Mouse (Mus musculus) CH12.LX (cell line): Measurements from ENCODE around the gene Dcdc2a. TPM values are rescaled to one million over a fixed set of nuclear protein-coding genes. Genes with fewer than 3 reads are reported as not detected.

Experiments used
- DNase-seq: peaks from one replicate; pipeline ENCODE4 v3.0.0-alpha.2; 2013; ENCODE audit errors: extremely low read depth
- H3K27ac ChIP-seq: 2 replicates; pipeline ENCODE4 v1.5.1; 2012; ENCODE audit warnings: low read depth, mild to moderate bottlenecking, control low read depth, moderate library complexity; ENCODE audit not compliant: insufficient read depth
- H3K27me3 ChIP-seq: replicated peaks from 2 replicates; pipeline ENCODE3; 2012; ENCODE audit warnings: inconsistent platforms
- H3K36me3 ChIP-seq, 2 experiments: replicated peaks in 1 of 2; 2 replicates each; pipeline versions ENCODE3 to v1.6.1; 2012; ENCODE audit warnings: inconsistent platforms in 1 of 2, low read length in 1 of 2, mild to moderate bottlenecking in 1 of 2, mixed read lengths in 1 of 2, moderate library complexity in 1 of 2; ENCODE audit not compliant: control insufficient read depth in 1 of 2, insufficient read depth in 1 of 2
- H3K4me1 ChIP-seq, 2 experiments: 2 replicates each; pipeline ENCODE4 v1.6.1; 2012; ENCODE audit warnings: inconsistent platforms in 1 of 2, moderate library complexity in 1 of 2; ENCODE audit not compliant: insufficient read depth in 2 of 2, control insufficient read depth in 1 of 2
- H3K4me2 ChIP-seq: 2 replicates; pipeline ENCODE4 v1.6.1; 2012; ENCODE audit warnings: low read depth, mild to moderate bottlenecking, control low read depth; ENCODE audit not compliant: poor library complexity, insufficient read depth, severe bottlenecking
- H3K4me3 ChIP-seq, 3 experiments: fragments of 150-350 bp in 1 of 3; sonication (generic) in 1 of 3; replicated peaks in 1 of 3; 2 replicates each; pipeline versions ENCODE3 to v1.5.1; 2011 to 2012; ENCODE audit warnings: low read depth in 2 of 3, low read length in 2 of 3, mild to moderate bottlenecking in 2 of 3, moderate library complexity in 2 of 3, control low read depth in 1 of 3, improper control_type of control experiment in 1 of 3, inconsistent platforms in 1 of 3, mixed read lengths in 1 of 3; ENCODE audit not compliant: poor library complexity in 1 of 3
- H3K79me2 ChIP-seq: replicated peaks from 2 replicates; pipeline ENCODE4 v1.6.1; 2012; ENCODE audit warnings: mild to moderate bottlenecking, moderate library complexity; ENCODE audit not compliant: control insufficient read depth, poor library complexity, insufficient read depth, severe bottlenecking; ENCODE audit errors: extremely low read depth
- H3K9ac ChIP-seq: 2 replicates; pipeline ENCODE4 v1.6.1; 2012; ENCODE audit warnings: low read depth, mild to moderate bottlenecking, control low read depth, moderate library complexity; ENCODE audit not compliant: insufficient read depth
- H3K9me3 ChIP-seq: replicated peaks from 2 replicates; pipeline ENCODE3; 2012; ENCODE audit warnings: low read length, inconsistent platforms, mixed read lengths
- BHLHE40 ChIP-seq: IDR thresholded peaks from 2 replicates; pipeline ENCODE4 v1.6.1; 2011; ENCODE audit warnings: mild to moderate bottlenecking, low read depth, low read length, improper control_type of control experiment
- CTCF ChIP-seq, 2 experiments: IDR thresholded peaks in 1 of 2; conservative IDR thresholded peaks in 1 of 2; 2 replicates each; pipeline ENCODE4 v1.5.1; 2011 to 2012; ENCODE audit warnings: low read depth in 2 of 2, low read length in 2 of 2, improper control_type of control experiment in 1 of 2, inconsistent platforms in 1 of 2, mild to moderate bottlenecking in 1 of 2, moderate library complexity in 1 of 2
- ETS1 ChIP-seq: conservative IDR thresholded peaks from 2 replicates; pipeline ENCODE4 v1.6.1; 2012; ENCODE audit warnings: low read depth, mild to moderate bottlenecking, inconsistent platforms, low read length, improper control_type of control experiment, moderate library complexity
- GABPA ChIP-seq: IDR thresholded peaks from 2 replicates; pipeline ENCODE4 v1.6.1; 2012; ENCODE audit warnings: low read depth, low read length, improper control_type of control experiment, inconsistent platforms; ENCODE audit not compliant: insufficient replicate concordance
- HCFC1 ChIP-seq: IDR thresholded peaks from 2 replicates; pipeline ENCODE4 v1.6.1; 2012; ENCODE audit warnings: low read depth, mild to moderate bottlenecking, inconsistent platforms, low read length, improper control_type of control experiment
- JUN ChIP-seq: IDR thresholded peaks from 2 replicates; pipeline ENCODE4 v1.6.1; 2011; ENCODE audit warnings: low read depth, mild to moderate bottlenecking, low read length, improper control_type of control experiment, moderate library complexity; ENCODE audit not compliant: insufficient read depth
- KAT2A ChIP-seq: IDR thresholded peaks from 2 replicates; pipeline ENCODE4 v1.6.1; 2012; ENCODE audit warnings: low read length, improper control_type of control experiment, inconsistent platforms; ENCODE audit not compliant: insufficient replicate concordance
- MAFK ChIP-seq: IDR thresholded peaks from 2 replicates; pipeline ENCODE4 v1.6.1; 2011; ENCODE audit warnings: low read length, improper control_type of control experiment; ENCODE audit not compliant: insufficient replicate concordance
- MAX ChIP-seq: IDR thresholded peaks from 2 replicates; pipeline ENCODE4 v1.6.1; 2011; ENCODE audit warnings: low read length, improper control_type of control experiment
- MAZ ChIP-seq: IDR thresholded peaks from 2 replicates; pipeline ENCODE4 v1.6.1; 2012; ENCODE audit warnings: low read depth, mild to moderate bottlenecking, inconsistent platforms, low read length, improper control_type of control experiment, moderate library complexity
- MEF2A ChIP-seq: IDR thresholded peaks from 2 replicates; pipeline ENCODE4 v1.6.1; 2014; ENCODE audit warnings: low read depth, mild to moderate bottlenecking, inconsistent platforms, low read length, improper control_type of control experiment, borderline replicate concordance
- MYC ChIP-seq: IDR thresholded peaks from 2 replicates; pipeline ENCODE4 v1.6.1; 2011; ENCODE audit warnings: low read depth, mild to moderate bottlenecking, improper control_type of control experiment, low read length
- POLR2AphosphoS2 ChIP-seq: IDR thresholded peaks from 2 replicates; pipeline ENCODE4 v1.6.1; 2011; ENCODE audit warnings: low read depth, low read length, improper control_type of control experiment
- RCOR1 ChIP-seq: conservative IDR thresholded peaks from 2 replicates; pipeline ENCODE4 v1.6.1; 2012; ENCODE audit warnings: low read depth, mild to moderate bottlenecking, inconsistent platforms, low read length, improper control_type of control experiment
- SIN3A ChIP-seq: IDR thresholded peaks from 2 replicates; pipeline ENCODE4 v1.6.1; 2012; ENCODE audit warnings: low read length, improper control_type of control experiment, inconsistent platforms
- TCF12 ChIP-seq: IDR thresholded peaks from 2 replicates; pipeline ENCODE4 v1.6.1; 2014; ENCODE audit warnings: low read depth, mild to moderate bottlenecking, inconsistent platforms, low read length, improper control_type of control experiment
- UBTF ChIP-seq: IDR thresholded peaks from 2 replicates; pipeline ENCODE4 v1.6.1; 2012; ENCODE audit warnings: low read depth, mild to moderate bottlenecking, inconsistent platforms, low read length, improper control_type of control experiment, moderate library complexity
- USF2 ChIP-seq: conservative IDR thresholded peaks from 2 replicates; pipeline ENCODE4 v1.6.1; 2011; ENCODE audit warnings: low read depth, low read length, improper control_type of control experiment
- ZC3H11A ChIP-seq: IDR thresholded peaks from 2 replicates; pipeline ENCODE4 v1.6.1; 2012; ENCODE audit warnings: low read depth, mild to moderate bottlenecking, inconsistent platforms, low read length, improper control_type of control experiment
- ZMIZ1 ChIP-seq: IDR thresholded peaks from 2 replicates; pipeline ENCODE4 v1.6.1; 2012; ENCODE audit warnings: low read depth, mild to moderate bottlenecking, inconsistent platforms, low read length, improper control_type of control experiment
- ZNF384 ChIP-seq: IDR thresholded peaks from 2 replicates; pipeline ENCODE4 v1.6.1; 2012; ENCODE audit warnings: low read depth, low read length, improper control_type of control experiment, inconsistent platforms
- dilution Hi-C: fragments of 300-500 bp; cut with MboI; formaldehyde crosslinking; loops from 2 replicates; pipeline ENCODE4 v1.14.3; 2020; ENCODE audit warnings: low sequenced_read_pairs; ENCODE audit not compliant: extremely low pct_unique_long_range_greater_than_20kb, extremely low pct_ligation_motif_present
- in situ Hi-C: fragments of 300-500 bp; cut with MboI; formaldehyde crosslinking; loops from 3 replicates; pipeline ENCODE4 v1.14.3; 2019; ENCODE audit warnings: low sequenced_read_pairs, low pct_ligation_motif_present, low pct_unique_long_range_greater_than_20kb, mixed read lengths
- polyA plus RNA-seq: library from polyadenylated mRNA; unstranded; fragments of >175 nt; gene quantifications from 2 replicates; pipeline ENCODE4 v1.2.1, GENCODE M21; 2012; ENCODE audit warnings: low read depth; ENCODE audit not compliant: insufficient read length
- total RNA-seq, 2 experiments: library from RNA; depleted of rRNA; stranded (reverse); fragments of 300-350 nt in 1 of 2; fragments of >200 nt in 1 of 2; gene quantifications; 2 replicates each; pipeline ENCODE4 v1.2.3; 2012 to 2014

Dcdc2a gene
- total and polyA plus RNA-seq, 3 experiments: not detected

GRCm38 (mm10) chr13:25150154-25150781 is 94.5 kb downstream of the Dcdc2a start:
- H3K9ac ChIP-seq: no peak overlapping the region
- H3K36me3 ChIP-seq: no peaks in the 10 kb centered on the region
- no peaks in the 10 kb centered on the region for H3K27me3 ChIP-seq
- dilution Hi-C loops (no loop called here), in situ Hi-C loops (no loop called here)
- DNase-seq: no peak
- TF ChIP-seq BHLHE40: no peak
- TF ChIP-seq CTCF (conservative IDR thresholded peaks at IDR 0.05 in 1 of 2, IDR thresholded peaks at IDR 0.05 in 1 of 2; ENCODE audit: low read depth in 2 of 2, low read length in 2 of 2): peak in 1 of 2 experiments; percentile 19; a peak in 2 of 4 replicates
- TF ChIP-seq ZMIZ1: no peak
- no peak for TF ChIP-seq MAZ
- no peak for TF ChIP-seq GABPA
- no peaks in the 10 kb centered on the region for H3K9me3 ChIP-seq
- no peak overlapping the region for H3K4me3 ChIP-seq
- H3K4me2 ChIP-seq: no peak overlapping the region
- H3K27ac ChIP-seq: no peak overlapping the region
- no peaks in the 10 kb centered on the region for H3K4me1 ChIP-seq
- H3K79me2 ChIP-seq: no peaks in the 10 kb centered on the region

GRCm38 (mm10) chr13:25150861-25151260 is 95.1 kb downstream of the Dcdc2a start:
- no peak overlapping the region for H3K9ac ChIP-seq
- H3K4me2 ChIP-seq: no peak overlapping the region
- H3K27ac ChIP-seq: no peak overlapping the region
- DNase-seq: no peak
- in situ Hi-C loops: no loop called here
- H3K4me3 ChIP-seq: no peak overlapping the region
- no peaks in the 10 kb centered on the region for H3K36me3 ChIP-seq
- TF ChIP-seq SIN3A (no peak), POLR2AphosphoS2 (no peak), ETS1 (no peak), ZC3H11A (no peak), UBTF (no peak), JUN (no peak), MEF2A (no peak), MAX (no peak), USF2 (no peak), MAZ (no peak), ZNF384 (no peak), TCF12 (no peak), RCOR1 (no peak), MYC (no peak), GABPA (no peak), MAFK (no peak), KAT2A (no peak), HCFC1 (no peak)
- TF ChIP-seq, all 38 proteins: peak for 0
- Histone ChIP-seq H3K9me3 (no peaks in the 10 kb centered on the region), H3K27me3 (no peaks in the 10 kb centered on the region), H3K4me1 (no peaks in the 10 kb centered on the region), H3K79me2 (no peaks in the 10 kb centered on the region)
- dilution Hi-C loops: no loop called here
